Mouse (Mus musculus): ENCODE data around the gene Desi2.

Gene Desi2

GRCm38 (mm10) chr1:178187216-178187791, at the start of gene Desi2:
TSS of gene Desi2 (plus strand) at chr1:178187417.
- under 1% methylated on average over 37 of the region's 37 CpGs for WGBS

DNA sequence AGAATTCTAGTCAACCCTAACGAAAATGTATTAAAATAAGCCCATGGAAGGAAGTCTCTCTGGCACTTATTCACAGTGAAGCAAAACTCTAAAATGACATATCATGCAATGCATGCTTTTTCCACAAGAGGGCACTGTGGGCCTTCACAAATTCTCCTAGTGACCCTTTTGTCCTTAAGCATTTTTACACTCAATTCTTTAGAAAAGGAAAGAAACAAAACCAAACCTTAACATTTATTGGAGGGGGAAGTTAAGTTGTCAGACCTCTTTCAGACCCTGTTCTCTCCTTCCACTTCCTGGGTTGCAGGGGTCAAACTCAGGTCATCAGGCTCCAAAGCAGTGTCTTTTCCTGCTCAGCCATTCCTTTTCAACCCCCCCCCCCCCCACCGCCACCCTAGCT, 40.7 kb upstream of the Desi2 start:
- 8% methylated on average over 2 of the region's 2 CpGs for WGBS

- 46% methylated on average over 4 of the region's 4 CpGs for WGBS
Observed at GRCm38 (mm10) chr1:178146915-178147314, 40.3 kb upstream of the Desi2 start.

DNA sequence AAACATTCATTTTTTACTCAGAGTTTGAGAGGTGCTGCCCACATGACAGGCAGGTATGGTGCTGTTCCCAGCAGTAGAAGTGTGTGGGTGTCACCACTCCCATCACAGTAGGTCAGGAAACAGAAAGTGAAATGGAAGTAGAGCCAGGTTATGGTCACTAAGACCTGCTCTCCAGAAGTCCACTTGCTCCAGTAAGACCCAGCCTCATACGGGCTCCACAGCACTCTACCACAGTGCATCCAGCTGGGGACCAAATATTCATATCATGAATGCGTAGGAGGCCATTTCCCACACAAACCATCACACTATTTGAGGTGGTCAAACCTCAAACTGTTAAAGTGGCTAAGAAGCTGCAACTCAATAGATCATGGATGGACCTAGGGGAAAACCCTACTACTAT, 5.0 kb upstream of the Desi2 start:
- WGBS: 97% methylated on average over 2 of the region's 2 CpGs

GRCm38 (mm10) chr1:178187810-178188209, 593 bp downstream of the Desi2 start:
- under 1% methylated on average over 20 of the region's 38 CpGs for WGBS

- WGBS: 7% methylated on average over 13 of the region's 13 CpGs
Observed at GRCm38 (mm10) chr1:178188386-178188785, 1.2 kb downstream of the Desi2 start.

- WGBS: 63% methylated on average over 10 of the region's 10 CpGs
Observed at GRCm38 (mm10) chr1:178205701-178206325, 18.6 kb downstream of the Desi2 start.

- 92% methylated on average over 4 of the region's 4 CpGs for WGBS
Observed at GRCm38 (mm10) chr1:178207856-178208255, 20.6 kb downstream of the Desi2 start.

- 71% methylated on average over 5 of the region's 5 CpGs for WGBS
Observed at GRCm38 (mm10) chr1:178219166-178220077, 32.2 kb downstream of the Desi2 start.

GRCm38 (mm10) chr1:178228888-178229287, 41.7 kb downstream of the Desi2 start:
- WGBS: 98% methylated on average over 4 of the region's 4 CpGs

GRCm38 (mm10) chr1:178234109-178234508, 46.9 kb downstream of the Desi2 start:
- 82% methylated on average over 3 of the region's 3 CpGs for WGBS

DNA sequence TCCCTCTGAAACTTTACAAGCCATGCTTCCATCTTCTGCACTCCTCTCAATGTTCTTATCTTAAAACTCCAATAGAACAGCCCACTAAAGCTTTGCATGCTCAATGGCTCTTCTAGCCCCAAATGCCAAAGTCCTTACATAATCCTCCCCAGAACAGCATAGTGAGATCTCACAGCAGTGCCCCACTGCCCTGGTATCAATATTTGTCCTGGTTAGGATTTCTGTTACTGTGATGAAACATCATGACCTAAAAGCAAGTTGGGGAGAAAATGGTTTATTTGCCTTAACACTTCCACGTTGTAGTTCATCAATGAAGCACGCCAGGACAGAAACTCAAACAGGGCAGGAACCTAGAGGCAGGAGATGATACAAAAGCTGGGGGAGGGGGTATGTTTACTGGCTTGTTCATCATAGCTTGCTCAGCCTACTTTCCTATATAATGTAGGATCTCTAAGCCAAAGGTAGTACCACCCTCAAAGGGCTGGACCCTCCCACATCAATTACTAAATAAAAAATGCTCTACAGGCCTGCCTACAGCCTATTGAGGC, 48.8 kb downstream of the Desi2 start:
- WGBS: 71% methylated on average over 2 of the region's 2 CpGs

GRCm38 (mm10) chr1:178238676-178239075, 51.5 kb downstream of the Desi2 start:
- 77% methylated on average over 1 of the region's 1 CpGs for WGBS

DNA sequence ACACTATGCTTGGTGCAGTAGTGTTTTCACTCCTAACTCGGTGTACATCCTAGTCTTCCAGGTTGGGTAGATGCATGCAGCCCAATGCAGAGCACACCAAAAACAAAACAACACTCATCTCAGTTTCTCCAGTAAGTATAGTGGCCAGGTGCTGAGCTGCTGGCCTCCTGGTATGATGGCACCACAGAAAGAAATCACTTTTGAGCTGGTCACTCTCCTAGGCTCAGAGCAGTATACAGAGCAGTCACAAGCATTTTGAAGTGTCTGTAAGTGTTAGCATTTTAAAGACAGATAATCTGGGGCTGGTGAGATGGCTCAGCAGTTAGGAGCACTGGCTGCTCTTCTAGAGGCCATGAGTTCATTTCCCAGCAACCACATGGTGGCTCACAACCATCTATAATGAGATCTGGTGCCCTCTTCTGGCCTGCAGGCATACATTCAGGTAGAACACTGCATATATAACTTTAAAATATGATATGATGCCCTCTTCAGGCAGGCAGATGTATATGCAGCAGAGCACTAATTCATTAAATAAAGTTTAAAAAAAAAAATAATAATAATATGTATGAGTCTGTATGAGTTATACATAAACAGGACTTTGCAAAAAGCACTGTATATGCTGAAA, 54.8 kb downstream of the Desi2 start:
- 76% methylated on average over 1 of the region's 1 CpGs for WGBS

DNA sequence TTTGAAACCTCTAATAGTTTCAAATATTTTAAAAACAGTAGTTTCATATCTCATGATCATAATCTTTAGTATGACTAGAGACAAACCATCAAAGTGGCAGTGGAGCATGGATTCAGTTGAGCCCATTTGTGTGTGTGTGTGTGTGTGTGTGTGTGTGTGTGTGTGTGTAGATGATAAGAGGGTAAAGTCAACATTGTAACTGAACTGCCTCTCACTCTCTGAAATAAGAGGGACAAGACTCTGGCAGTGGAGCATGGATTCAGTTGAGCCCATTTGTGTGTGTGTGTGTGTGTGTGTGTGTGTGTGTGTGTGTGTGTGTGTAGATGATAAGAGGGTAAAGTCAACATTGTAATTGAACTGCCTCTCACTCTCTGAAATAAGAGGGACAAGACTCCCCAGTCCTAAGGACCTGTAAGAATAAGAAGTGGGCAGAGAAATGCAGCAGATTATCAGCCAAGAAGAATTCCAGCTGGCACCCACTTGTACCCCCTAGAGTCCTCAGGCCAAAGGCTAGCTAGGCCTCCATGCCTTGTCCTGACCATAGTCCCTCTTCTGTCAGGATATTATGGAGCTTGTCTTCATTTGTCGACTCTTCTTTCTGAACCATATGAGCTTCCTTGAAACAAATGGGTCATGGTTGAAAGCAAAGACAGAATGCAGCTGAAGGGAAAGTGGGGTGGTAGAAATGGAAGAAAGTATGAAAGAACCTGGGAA, 61.0 kb downstream of the Desi2 start:
- 90% methylated on average over 1 of the region's 1 CpGs for WGBS

DNA sequence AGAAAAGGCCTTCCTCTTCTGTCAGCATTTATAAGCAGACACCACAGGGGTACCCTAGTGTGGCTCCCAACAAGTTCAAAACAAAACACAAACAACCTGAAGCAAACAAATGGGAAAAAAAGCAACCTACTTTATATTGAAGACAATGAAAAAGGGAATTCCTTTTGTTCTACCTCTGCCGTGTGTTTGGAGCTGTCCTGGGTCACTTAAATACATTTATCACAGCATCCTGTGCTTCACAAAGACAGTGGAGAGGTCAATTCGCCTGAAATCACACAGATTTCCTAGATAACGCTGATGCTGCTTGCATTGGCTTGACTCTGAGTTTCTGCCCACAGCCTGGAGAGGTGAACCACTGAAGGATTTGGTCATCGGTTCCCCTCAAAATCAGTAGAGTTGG, 67.4 kb downstream of the Desi2 start:
- 88% methylated on average over 4 of the region's 4 CpGs for WGBS

DNA sequence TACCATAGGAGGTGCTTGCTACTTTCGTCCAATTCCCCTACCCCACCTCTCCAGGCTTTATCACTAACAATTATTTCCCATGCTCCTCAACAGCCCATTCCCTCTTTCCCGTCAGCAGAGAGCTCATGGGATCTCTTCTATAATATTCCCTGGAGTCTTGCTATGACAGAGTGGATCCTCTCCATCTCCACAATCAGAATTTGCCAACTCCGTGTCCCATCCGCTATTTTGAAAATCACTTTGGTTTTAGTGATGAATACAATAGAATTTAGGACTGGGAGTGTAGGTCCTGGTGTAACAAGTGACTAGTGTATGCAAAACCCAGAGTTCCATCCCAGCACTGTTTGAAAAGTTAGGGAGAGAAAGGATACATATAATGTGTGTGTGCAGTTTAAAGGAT, 69.1 kb downstream of the Desi2 start:
- 96% methylated on average over 4 of the region's 4 CpGs for WGBS

- WGBS: 92% methylated on average over 2 of the region's 2 CpGs
Observed at GRCm38 (mm10) chr1:178258821-178259220, 71.6 kb downstream of the Desi2 start.

DNA sequence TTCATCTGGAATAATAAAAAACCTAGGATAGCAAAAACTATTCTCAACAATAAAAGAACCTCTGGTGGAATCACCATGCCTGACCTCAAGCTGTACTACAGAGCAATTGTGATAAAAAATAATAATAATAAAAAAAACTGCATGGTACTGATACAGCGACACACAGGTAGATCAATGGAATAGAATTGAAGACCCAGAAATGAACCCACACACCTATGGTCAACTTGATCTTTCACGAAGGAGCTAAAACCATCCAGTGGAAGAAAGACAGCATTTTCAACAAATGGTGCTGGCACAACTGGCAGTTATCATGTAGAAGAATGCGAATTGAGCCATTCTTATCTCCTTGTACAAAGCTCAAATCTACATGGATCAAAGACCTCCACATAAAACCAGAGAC, 78.2 kb downstream of the Desi2 start:
- 97% methylated on average over 3 of the region's 3 CpGs for WGBS

DNA sequence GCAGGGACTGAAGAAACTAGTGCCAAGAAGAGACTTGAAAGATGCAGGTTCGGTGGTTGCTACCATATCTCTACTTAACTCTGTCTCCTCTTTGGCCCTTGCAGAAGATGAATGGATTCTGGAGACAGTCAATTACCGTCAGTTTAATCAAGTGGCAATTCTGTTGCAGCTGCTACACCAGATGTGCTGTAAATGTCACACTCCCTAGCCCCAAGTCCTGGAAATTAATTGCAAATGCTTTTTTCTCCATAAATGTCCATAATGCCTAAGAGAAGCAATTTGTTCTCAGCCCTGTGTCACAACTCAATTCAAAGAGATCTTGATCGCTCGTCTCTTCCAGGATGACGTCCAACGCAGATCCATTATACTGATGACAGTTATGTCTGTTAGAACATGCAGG, 83.4 kb downstream of the Desi2 start:
- 88% methylated on average over 6 of the region's 6 CpGs for WGBS

DNA sequence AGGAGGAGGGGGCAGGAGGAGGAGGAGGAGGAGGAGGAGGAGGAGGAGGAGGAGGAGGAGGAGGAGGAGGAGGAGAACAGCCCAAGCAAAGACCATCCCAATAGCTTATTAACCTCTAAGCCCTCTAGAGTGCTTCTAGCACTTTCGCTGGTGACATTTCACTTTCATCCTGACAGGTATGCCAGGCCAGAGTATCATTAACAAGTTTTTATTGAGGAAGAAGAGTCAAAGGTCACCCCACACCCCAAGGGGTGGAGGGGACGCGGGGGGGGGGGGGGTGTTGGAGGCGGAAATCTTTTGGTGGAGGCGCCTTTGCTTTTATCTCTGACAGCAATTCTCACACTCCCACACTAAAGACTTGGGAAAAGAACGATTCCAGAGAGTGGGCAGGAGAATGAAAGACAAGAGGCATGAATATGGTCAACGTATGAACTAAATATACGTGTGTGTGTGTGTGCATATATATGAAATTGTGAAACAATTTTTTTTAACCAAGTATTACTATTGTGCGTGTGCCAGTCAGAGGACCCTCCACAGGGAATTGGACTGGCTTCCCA, 88.0 kb downstream of the Desi2 start:
- 40% methylated on average over 9 of the region's 9 CpGs for WGBS

Measured in cerebral cortex, adult 2 months (tissue).